Mouse (Mus musculus): Measurements from ENCODE around the gene Gpr162. TPM values are rescaled to one million over a fixed set of nuclear protein-coding genes. Genes with fewer than 3 reads are reported as not detected.
"Not testable (repeated sequence)": the region's sequence is repeated elsewhere in the genome, so short reads cannot be mapped to it uniquely, and the experiment has no call there.

The Gpr162 gene
- total RNA-seq, 2 experiments from 2014 or later: 1.2 to 1.3 TPM

- peak in 1 of 2 experiments; percentile 66 for DNase-seq (ENCODE audit: low spot score in 2 of 2)
Observed at GRCm38 (mm10) chr6:124813496-124813895, 50.3 kb downstream of the Gpr162 start.

GRCm38 (mm10) chr6:124812848-124813247 lies 50.9 kb downstream of the Gpr162 start:
- DNase-seq (ENCODE audit: low spot score in 2 of 2): no peak

- no peak for DNase-seq (ENCODE audit: low spot score in 2 of 2)
Observed at GRCm38 (mm10) chr6:124811701-124812560, 51.9 kb downstream of the Gpr162 start.

GRCm38 (mm10) chr6:124811403-124811665 lies 52.4 kb downstream of the Gpr162 start:
- no peak for DNase-seq (ENCODE audit: low spot score in 2 of 2)

- not testable (repeated sequence) for DNase-seq (ENCODE audit: low spot score in 2 of 2)
Observed at GRCm38 (mm10) chr6:124810566-124811402, 53.0 kb downstream of the Gpr162 start.

- DNase-seq (ENCODE audit: low spot score in 2 of 2): no peak
Observed at GRCm38 (mm10) chr6:124809775-124810538, 53.8 kb downstream of the Gpr162 start.

- DNase-seq (ENCODE audit: low spot score in 2 of 2): peak; percentile 75 to 86
Observed at GRCm38 (mm10) chr6:124809052-124809774, 54.6 kb downstream of the Gpr162 start.

Other genes with a start within 250 kb of the Gpr162 start
- under 1 TPM; 0.86 to 0.98 TPM for gene C1s2, start 227.9 kb downstream of the Gpr162 start, total RNA-seq (2021)
- gene Lpcat3, start 201.0 kb downstream of the Gpr162 start, total RNA-seq (2021): 10 to 100 TPM; 37.9 to 43.1 TPM
- gene Emg1, start 151.8 kb downstream of the Gpr162 start, total RNA-seq (2021): 10 to 100 TPM; 71.0 to 82.6 TPM
- gene Phb2, start 151.6 kb downstream of the Gpr162 start, total RNA-seq (2021): 100 to 1,000 TPM; 234 to 238 TPM
- 1 to 10 TPM; 4.6 to 6.4 TPM for gene Ptpn6, start 125.3 kb downstream of the Gpr162 start, total RNA-seq (2021)
- 100 to 1,000 TPM; 177 to 209 TPM for gene Grcc10, start 122.6 kb downstream of the Gpr162 start, total RNA-seq (2021)
- under 1 TPM in 1 of 2 experiments, not detected in 1; 0.83 TPM for gene Gm45234, start 108.0 kb downstream of the Gpr162 start, total RNA-seq (2021)
- 10 to 100 TPM; 52.9 to 66.5 TPM for gene Atn1, start 107.5 kb downstream of the Gpr162 start, total RNA-seq (2021)
- gene Eno2, start 94.3 kb downstream of the Gpr162 start, total RNA-seq (2021): 1 to 10 TPM; 6.0 to 6.5 TPM
- gene Lrrc23, start 84.3 kb downstream of the Gpr162 start, total RNA-seq (2021): not detected
- gene Spsb2, start 55.3 kb downstream of the Gpr162 start, total RNA-seq (2021): 10 to 100 TPM; 10.5 to 11.7 TPM
- 1,000 to 10,000 TPM; 2,059 to 2,144 TPM for gene Tpi1, start 49.7 kb downstream of the Gpr162 start, total RNA-seq (2021)
- gene Usp5, start 34.5 kb downstream of the Gpr162 start, total RNA-seq (2021): 10 to 100 TPM; 81.7 to 85.9 TPM
- gene Cdca3, start 34.4 kb downstream of the Gpr162 start, total RNA-seq (2021): 10 to 100 TPM; 27.9 to 28.2 TPM
- gene Gnb3, start 23.7 kb downstream of the Gpr162 start, total RNA-seq (2021): 10 to 100 TPM; 13.6 to 14.3 TPM
- 10 to 100 TPM; 57.3 to 62.8 TPM for gene P3h3, start 6.2 kb downstream of the Gpr162 start, total RNA-seq (2021)
- 1 to 10 TPM; 1.4 to 1.7 TPM for gene Cd4, start 24.2 kb upstream of the Gpr162 start, total RNA-seq (2021)
- 1 to 10 TPM; 1.1 to 1.2 TPM for gene Lag3, start 47.7 kb upstream of the Gpr162 start, total RNA-seq (2021)
- gene Ptms, start 56.1 kb upstream of the Gpr162 start, total RNA-seq (2021): 100 to 1,000 TPM; 395 to 409 TPM
- 100 to 1,000 TPM; 236 to 238 TPM for gene Mlf2, start 67.4 kb upstream of the Gpr162 start, total RNA-seq (2021)
- 10 to 100 TPM; 86.3 to 86.8 TPM for gene Cops7a, start 101.6 kb upstream of the Gpr162 start, total RNA-seq (2021)
- gene Pianp, start 132.7 kb upstream of the Gpr162 start, total RNA-seq (2021): under 1 TPM; 0.56 to 0.67 TPM
- 10 to 100 TPM; 28.1 to 32.8 TPM for gene Zfp384, start 145.2 kb upstream of the Gpr162 start, total RNA-seq (2021)
- gene Ing4, start 175.8 kb upstream of the Gpr162 start, total RNA-seq (2021): 10 to 100 TPM; 54.1 to 54.2 TPM
- 1 to 10 TPM; 3.9 to 4.6 TPM for gene Acrbp, start 185.7 kb upstream of the Gpr162 start, total RNA-seq (2021)
- under 1 TPM; 0.20 to 0.31 TPM for gene Lpar5, start 203.9 kb upstream of the Gpr162 start, total RNA-seq (2021)
- 100 to 1,000 TPM; 160 to 164 TPM for gene Chd4, start 232.0 kb upstream of the Gpr162 start, total RNA-seq (2021)